15 mouse cellular contexts compared by ENCODE assay signal in the genomic region with DNA sequence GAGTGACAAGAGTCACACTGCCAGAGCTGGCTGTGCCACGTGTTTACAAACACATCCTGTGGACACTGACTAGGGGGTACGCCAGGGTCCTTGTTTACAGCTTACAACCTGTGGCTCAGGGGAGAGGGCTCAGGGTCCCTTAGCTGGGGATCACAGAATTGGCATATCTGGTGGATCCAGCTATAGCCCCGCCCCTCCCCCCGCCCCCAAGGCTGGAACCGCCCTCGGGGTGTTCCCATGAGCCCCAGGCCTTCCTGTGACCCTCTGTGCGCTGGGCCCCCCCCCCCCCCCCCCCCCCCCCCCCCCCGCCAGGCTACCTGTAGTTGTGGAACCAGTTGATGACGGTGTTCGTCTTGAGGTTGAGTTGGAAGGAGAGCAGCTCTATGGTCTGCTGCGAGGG. TPM values are rescaled to one million over a fixed set of nuclear protein-coding genes. Genes with fewer than 3 reads are reported as not detected.
DNase-seq lines count a peak whose midpoint lies in the region; ATAC-seq lines count a peak whose summit lies in the region.
"Had no signal": no experiment of that assay in that cellular context is flagged by ENCODE, and none has a peak within 500 bp of the region (broad histone marks: within the 10 kb centered on the region; RNA-seq: fewer than 3 reads in every experiment).

No protein-coding gene starts in this region.

- peaks cover 9% of the 10 kb centered on the region; the same call in 1 of the 2 replicates for H3K27me3 ChIP-seq in heart, embryonic 12.5 days (replicated peaks)
- no peaks in the 10 kb centered on the region for H3K27me3 ChIP-seq in midbrain, embryonic 11.5 days (ENCODE audit: control insufficient read depth, insufficient read depth, low read length)
- H3K27me3 ChIP-seq in midbrain, embryonic 16.5 days (ENCODE audit: control insufficient read depth, insufficient read depth, low read depth, low read length) = no peaks in the 10 kb centered on the region
- no peaks in the 10 kb centered on the region for H3K27me3 ChIP-seq in intestine, embryonic 16.5 days (replicated peaks; ENCODE audit: control insufficient read depth, insufficient read depth, low read length)

- 0 out of 2 replicates have a peak overlapping the region, but pooled peaks have one; percentile 8 for H3K4me3 ChIP-seq in heart, embryonic 12.5 days
- no peak overlapping the region for H3K4me3 ChIP-seq in midbrain, embryonic 11.5 days (ENCODE audit: low read depth, low read length)
- H3K4me3 ChIP-seq in midbrain, embryonic 16.5 days (ENCODE audit: low read depth, low read length) = no peak overlapping the region
- H3K4me3 ChIP-seq in intestine, embryonic 16.5 days (ENCODE audit: low read length) = peak overlapping the region; percentile 24
- H3K4me3 ChIP-seq: heart, adult 2 months had no signal

- ATAC-seq in heart, embryonic 12.5 days (ENCODE audit: insufficient number of reproducible peaks, low FRiP score) = no peak
- ATAC-seq in midbrain, embryonic 11.5 days (ENCODE audit: low FRiP score) = no peak
- no peak for ATAC-seq in midbrain, embryonic 16.5 days
- ATAC-seq in intestine, embryonic 16.5 days = peak; percentile 22
- ATAC-seq: activated CD4-positive, CD25-positive, alpha-beta regulatory T cell, adult 4 months; CD4-positive, CD25-positive, alpha-beta regulatory T cell, adult 4 months had no signal

- H3K9ac ChIP-seq in heart, embryonic 12.5 days = 0 out of 2 replicates have a peak overlapping the region, but pooled peaks have one; percentile 37
- no peak overlapping the region for H3K9ac ChIP-seq in midbrain, embryonic 11.5 days (ENCODE audit: low read length)
- no peak overlapping the region for H3K9ac ChIP-seq in midbrain, embryonic 16.5 days (ENCODE audit: low read depth, low read length)
- H3K9ac ChIP-seq in intestine, embryonic 16.5 days (ENCODE audit: low read depth, low read length) = peak overlapping the region; percentile 57; the same call in 1 of the 2 replicates

- H3K4me1 ChIP-seq in heart, embryonic 12.5 days (replicated peaks) = peaks cover 8% of the 10 kb centered on the region
- H3K4me1 ChIP-seq in midbrain, embryonic 11.5 days (ENCODE audit: control insufficient read depth, insufficient read depth, low read length) = peaks cover 3% of the 10 kb centered on the region; the same call in 1 of the 2 replicates
- H3K4me1 ChIP-seq in midbrain, embryonic 16.5 days (ENCODE audit: control insufficient read depth, insufficient read depth, low read length) = no peaks in the 10 kb centered on the region
- peaks cover 2% of the 10 kb centered on the region; the same call in 1 of the 2 replicates for H3K4me1 ChIP-seq in intestine, embryonic 16.5 days (ENCODE audit: control insufficient read depth, insufficient read depth, low read length)

- peak overlapping the region; percentile 54 for H3K4me2 ChIP-seq in heart, embryonic 12.5 days
- 0 out of 2 replicates have a peak overlapping the region, but pooled peaks have one; percentile 19 for H3K4me2 ChIP-seq in midbrain, embryonic 11.5 days
- H3K4me2 ChIP-seq in midbrain, embryonic 16.5 days (ENCODE audit: low read length) = no peak overlapping the region
- peak overlapping the region; percentile 39 for H3K4me2 ChIP-seq in intestine, embryonic 16.5 days (ENCODE audit: low read depth, low read length)

- H3K36me3 ChIP-seq in heart, embryonic 12.5 days = peaks cover 18% of the 10 kb centered on the region
- peaks cover 4% of the 10 kb centered on the region; the same call in 1 of the 2 replicates for H3K36me3 ChIP-seq in midbrain, embryonic 11.5 days (ENCODE audit: control insufficient read depth, insufficient read depth, low read length)
- peaks cover 29% of the 10 kb centered on the region for H3K36me3 ChIP-seq in midbrain, embryonic 16.5 days (ENCODE audit: control insufficient read depth, insufficient read depth, low read length)
- H3K36me3 ChIP-seq in intestine, embryonic 16.5 days (ENCODE audit: control insufficient read depth, insufficient read depth, low read length) = peaks cover 5% of the 10 kb centered on the region; the same call in 1 of the 2 replicates

- peaks cover 9% of the 10 kb centered on the region; the same call in 1 of the 2 replicates for H3K9me3 ChIP-seq in heart, embryonic 12.5 days (replicated peaks)
- H3K9me3 ChIP-seq in midbrain, embryonic 11.5 days (ENCODE audit: control insufficient read depth, low read length) = peaks cover 6% of the 10 kb centered on the region
- H3K9me3 ChIP-seq in midbrain, embryonic 16.5 days (replicated peaks; ENCODE audit: control insufficient read depth, low read length, poor library complexity, severe bottlenecking) = peaks cover 4% of the 10 kb centered on the region; the same call in 1 of the 2 replicates
- no peaks in the 10 kb centered on the region for H3K9me3 ChIP-seq in intestine, embryonic 16.5 days (ENCODE audit: control insufficient read depth, low read length)

- whole genome bisulfite sequencing in heart, embryonic 12.5 days = 14% methylated on average over 9 of the region's 11 CpGs
- WGBS in midbrain, embryonic 11.5 days = 7% methylated on average over 8 of the region's 11 CpGs
- 17% methylated on average over 4 of the region's 11 CpGs for WGBS in midbrain, embryonic 16.5 days
- 8% methylated on average over 8 of the region's 11 CpGs for WGBS in intestine, embryonic 16.5 days

- H3K27ac ChIP-seq in heart, embryonic 12.5 days (ENCODE audit: poor library complexity, severe bottlenecking) = no peak overlapping the region
- no peak overlapping the region for H3K27ac ChIP-seq in midbrain, embryonic 11.5 days (ENCODE audit: low read depth, low read length)
- no peak overlapping the region for H3K27ac ChIP-seq in midbrain, embryonic 16.5 days (ENCODE audit: low read length)
- H3K27ac ChIP-seq in intestine, embryonic 16.5 days (ENCODE audit: low read length) = no peak overlapping the region
- H3K27ac ChIP-seq: heart, adult 2 months had no signal

- DNase-seq in heart, adult 9 months (ENCODE audit: low spot score in 2 of 2) = no peak
- no peak for DNase-seq in midbrain, embryonic 11.5 days (ENCODE audit: low spot score, missing footprints)
- no peak for DNase-seq in layer of hippocampus, adult 9-10 months (ENCODE audit: low spot score)
- DNase-seq in right cerebral cortex, postnatal 25 days = no peak
- no peak for DNase-seq in retina, postnatal 1 day
- DNase-seq: heart, adult 2 months; kidney, adult 11 months; layer of hippocampus, postnatal 36 days; lung, postnatal 14 days; right cerebral cortex, adult 18-20 months had no signal

RNA-seq across cellular contexts. Expression of gene Pheta1, which starts 15.5 kb away (rescaled TPM):
- polyA plus RNA-seq in heart, embryonic 12.5 days (2016; fragmentation: Nextera tagmentation; extraction: Ambion mirVana) = 17.1 and 17.8 TPM in 2 replicates
- polyA plus RNA-seq in midbrain, embryonic 11.5 days (2014; fragmentation: Nextera tagmentation; extraction: Ambion mirVana) = 25.9 and 27.9 TPM in 2 replicates
- polyA plus RNA-seq in midbrain, embryonic 16.5 days (2015; fragmentation: Nextera tagmentation; extraction: Ambion mirVana) = 43.4 and 51.3 TPM in 2 replicates
- polyA plus RNA-seq in intestine, embryonic 16.5 days (2015; fragmentation: Nextera tagmentation; extraction: Ambion mirVana) = 38.1 and 44.6 TPM in 2 replicates

RNA-seq across cellular contexts. Expression of gene Sh2b3, which starts 26.9 kb away (rescaled TPM):
- 22.6 and 24.9 TPM in 2 replicates for polyA plus RNA-seq in heart, embryonic 12.5 days (2016; fragmentation: Nextera tagmentation; extraction: Ambion mirVana)
- 5.8 and 9.4 TPM in 2 replicates for polyA plus RNA-seq in midbrain, embryonic 11.5 days (2014; fragmentation: Nextera tagmentation; extraction: Ambion mirVana)
- 6.1 and 6.7 TPM in 2 replicates for polyA plus RNA-seq in midbrain, embryonic 16.5 days (2015; fragmentation: Nextera tagmentation; extraction: Ambion mirVana)
- polyA plus RNA-seq in intestine, embryonic 16.5 days (2015; fragmentation: Nextera tagmentation; extraction: Ambion mirVana) = 7.7 and 9.9 TPM in 2 replicates

Comparison
In these comparisons a context has a peak if more than half of its experiments do, and no peak if none do; other contexts are left out.
1. H3K4me3 ChIP-seq: peak in heart, embryonic 12.5 days (single experiment) and intestine, embryonic 16.5 days (single experiment); none in midbrain, embryonic 11.5 days (single experiment) and midbrain, embryonic 16.5 days (single experiment).
2. H3K9ac ChIP-seq: peak in heart, embryonic 12.5 days (single experiment) and intestine, embryonic 16.5 days (single experiment); none in midbrain, embryonic 11.5 days (single experiment) and midbrain, embryonic 16.5 days (single experiment).